Mouse (Mus musculus) CH12.LX (cell line): Measurements from ENCODE around the gene Scn3b. TPM values are rescaled to one million over a fixed set of nuclear protein-coding genes. Genes with fewer than 3 reads are reported as not detected.
A peak's percentile ranks its signal among the peaks of the same experiment; 100 is the strongest.

Experiments used
- DNase-seq: peaks from one replicate; pipeline ENCODE4 v3.0.0-alpha.2; 2013; ENCODE audit errors: extremely low read depth
- H3K27ac ChIP-seq: 2 replicates; pipeline ENCODE4 v1.5.1; 2012; ENCODE audit warnings: low read depth, mild to moderate bottlenecking, control low read depth, moderate library complexity; ENCODE audit not compliant: insufficient read depth
- H3K27me3 ChIP-seq: replicated peaks from 2 replicates; pipeline ENCODE3; 2012; ENCODE audit warnings: inconsistent platforms
- H3K36me3 ChIP-seq, 2 experiments: replicated peaks in 1 of 2; 2 replicates each; pipeline versions ENCODE3 to v1.6.1; 2012; ENCODE audit warnings: inconsistent platforms in 1 of 2, low read length in 1 of 2, mild to moderate bottlenecking in 1 of 2, mixed read lengths in 1 of 2, moderate library complexity in 1 of 2; ENCODE audit not compliant: control insufficient read depth in 1 of 2, insufficient read depth in 1 of 2
- H3K4me1 ChIP-seq, 2 experiments: 2 replicates each; pipeline ENCODE4 v1.6.1; 2012; ENCODE audit warnings: inconsistent platforms in 1 of 2, moderate library complexity in 1 of 2; ENCODE audit not compliant: insufficient read depth in 2 of 2, control insufficient read depth in 1 of 2
- H3K4me2 ChIP-seq: 2 replicates; pipeline ENCODE4 v1.6.1; 2012; ENCODE audit warnings: low read depth, mild to moderate bottlenecking, control low read depth; ENCODE audit not compliant: poor library complexity, insufficient read depth, severe bottlenecking
- H3K4me3 ChIP-seq, 3 experiments: fragments of 150-350 bp in 1 of 3; sonication (generic) in 1 of 3; replicated peaks in 1 of 3; 2 replicates each; pipeline versions ENCODE3 to v1.5.1; 2011 to 2012; ENCODE audit warnings: low read depth in 2 of 3, low read length in 2 of 3, mild to moderate bottlenecking in 2 of 3, moderate library complexity in 2 of 3, control low read depth in 1 of 3, improper control_type of control experiment in 1 of 3, inconsistent platforms in 1 of 3, mixed read lengths in 1 of 3; ENCODE audit not compliant: poor library complexity in 1 of 3
- H3K79me2 ChIP-seq: replicated peaks from 2 replicates; pipeline ENCODE4 v1.6.1; 2012; ENCODE audit warnings: mild to moderate bottlenecking, moderate library complexity; ENCODE audit not compliant: control insufficient read depth, poor library complexity, insufficient read depth, severe bottlenecking; ENCODE audit errors: extremely low read depth
- H3K9ac ChIP-seq: 2 replicates; pipeline ENCODE4 v1.6.1; 2012; ENCODE audit warnings: low read depth, mild to moderate bottlenecking, control low read depth, moderate library complexity; ENCODE audit not compliant: insufficient read depth
- H3K9me3 ChIP-seq: replicated peaks from 2 replicates; pipeline ENCODE3; 2012; ENCODE audit warnings: low read length, inconsistent platforms, mixed read lengths
- CHD1 ChIP-seq: IDR thresholded peaks from 2 replicates; pipeline ENCODE4 v1.6.1; 2012; ENCODE audit warnings: low read depth, low read length, improper control_type of control experiment, inconsistent platforms
- E2F4 ChIP-seq: IDR thresholded peaks from 2 replicates; pipeline ENCODE4 v1.6.1; 2011; ENCODE audit warnings: low read depth, low read length, improper control_type of control experiment; ENCODE audit not compliant: insufficient replicate concordance
- ELF1 ChIP-seq: IDR thresholded peaks from 2 replicates; pipeline ENCODE4 v1.6.1; 2014; ENCODE audit warnings: low read depth, mild to moderate bottlenecking, inconsistent platforms, low read length, improper control_type of control experiment
- KAT2A ChIP-seq: IDR thresholded peaks from 2 replicates; pipeline ENCODE4 v1.6.1; 2012; ENCODE audit warnings: low read length, improper control_type of control experiment, inconsistent platforms; ENCODE audit not compliant: insufficient replicate concordance
- MAX ChIP-seq: IDR thresholded peaks from 2 replicates; pipeline ENCODE4 v1.6.1; 2011; ENCODE audit warnings: low read length, improper control_type of control experiment
- MEF2A ChIP-seq: IDR thresholded peaks from 2 replicates; pipeline ENCODE4 v1.6.1; 2014; ENCODE audit warnings: low read depth, mild to moderate bottlenecking, inconsistent platforms, low read length, improper control_type of control experiment, borderline replicate concordance
- POLR2A ChIP-seq: IDR thresholded peaks from 2 replicates; pipeline ENCODE4 v1.6.1; 2011; ENCODE audit warnings: low read depth, mild to moderate bottlenecking, improper control_type of control experiment, low read length
- POLR2AphosphoS2 ChIP-seq: IDR thresholded peaks from 2 replicates; pipeline ENCODE4 v1.6.1; 2011; ENCODE audit warnings: low read depth, low read length, improper control_type of control experiment
- RAD21 ChIP-seq: IDR thresholded peaks from 2 replicates; pipeline ENCODE4 v1.6.1; 2011; ENCODE audit warnings: low read depth, mild to moderate bottlenecking, low read length, improper control_type of control experiment, moderate library complexity
- RCOR1 ChIP-seq: conservative IDR thresholded peaks from 2 replicates; pipeline ENCODE4 v1.6.1; 2012; ENCODE audit warnings: low read depth, mild to moderate bottlenecking, inconsistent platforms, low read length, improper control_type of control experiment
- SMC3 ChIP-seq: IDR thresholded peaks from 2 replicates; pipeline ENCODE4 v1.6.1; 2011; ENCODE audit warnings: low read depth, low read length, improper control_type of control experiment
- TBP ChIP-seq: conservative IDR thresholded peaks from 2 replicates; pipeline ENCODE4 v1.6.1; 2011; ENCODE audit warnings: low read depth, low read length, improper control_type of control experiment
- dilution Hi-C: fragments of 300-500 bp; cut with MboI; formaldehyde crosslinking; loops from 2 replicates; pipeline ENCODE4 v1.14.3; 2020; ENCODE audit warnings: low sequenced_read_pairs; ENCODE audit not compliant: extremely low pct_unique_long_range_greater_than_20kb, extremely low pct_ligation_motif_present
- in situ Hi-C: fragments of 300-500 bp; cut with MboI; formaldehyde crosslinking; loops from 3 replicates; pipeline ENCODE4 v1.14.3; 2019; ENCODE audit warnings: low sequenced_read_pairs, low pct_ligation_motif_present, low pct_unique_long_range_greater_than_20kb, mixed read lengths
- polyA plus RNA-seq: library from polyadenylated mRNA; unstranded; fragments of >175 nt; gene quantifications from 2 replicates; pipeline ENCODE4 v1.2.1, GENCODE M21; 2012; ENCODE audit warnings: low read depth; ENCODE audit not compliant: insufficient read length
- total RNA-seq, 2 experiments: library from RNA; depleted of rRNA; stranded (reverse); fragments of 300-350 nt in 1 of 2; fragments of >200 nt in 1 of 2; gene quantifications; 2 replicates each; pipeline ENCODE4 v1.2.3; 2012 to 2014

Scn3b gene
- total and polyA plus RNA-seq, 3 experiments: 0.08 to 0.34 TPM; not detected in 1

GRCm38 (mm10) chr9:40241951-40242888 lies 26.8 kb upstream of the Scn3b start:
- H3K27ac ChIP-seq: no peak overlapping the region
- H3K4me2 ChIP-seq: peak overlapping the region; percentile 44
- in situ Hi-C loops: loop anchor here (25.0 kb wide), 1 partner anchor 345 kb away; no protein-coding TSS in a partner anchor
- no peaks in the 10 kb centered on the region for H3K79me2 ChIP-seq
- H3K4me3 ChIP-seq: no peak overlapping the region
- H3K27me3 ChIP-seq: no peaks in the 10 kb centered on the region
- no peaks in the 10 kb centered on the region; a peak in 1 of 4 replicates for H3K4me1 ChIP-seq
- H3K9me3 ChIP-seq: no peaks in the 10 kb centered on the region
- TF ChIP-seq TBP: no peak
- no peak for TF ChIP-seq E2F4
- TF ChIP-seq RCOR1: no peak
- no peak for TF ChIP-seq MAX
- no peak for TF ChIP-seq KAT2A
- TF ChIP-seq POLR2A: no peak
- no peak for TF ChIP-seq ELF1
- no peak for TF ChIP-seq RAD21
- no peak for TF ChIP-seq MEF2A
- TF ChIP-seq POLR2AphosphoS2: no peak
- TF ChIP-seq CHD1: no peak
- TF ChIP-seq, all 38 proteins: peak for 0
- Histone ChIP-seq H3K9ac (no peak overlapping the region), H3K36me3 (no peaks in the 10 kb centered on the region)
- DNase-seq: no peak
- dilution Hi-C loops: no loop called here

GRCm38 (mm10) chr9:40245466-40245865 lies 23.6 kb upstream of the Scn3b start:
- no peak overlapping the region for H3K9ac ChIP-seq
- H3K4me2 ChIP-seq: no peak overlapping the region
- dilution Hi-C loops: no loop called here
- H3K79me2 ChIP-seq: no peaks in the 10 kb centered on the region
- no peak for DNase-seq
- peaks cover 4% of the 10 kb centered on the region for H3K9me3 ChIP-seq
- H3K4me3 ChIP-seq: no peak overlapping the region
- TF ChIP-seq RAD21 (no peak), ELF1 (no peak), SMC3 (no peak)
- no peaks in the 10 kb centered on the region; a peak in 1 of 4 replicates for H3K4me1 ChIP-seq
- H3K27me3 ChIP-seq: no peaks in the 10 kb centered on the region
- H3K36me3 ChIP-seq: no peaks in the 10 kb centered on the region
- no peak overlapping the region for H3K27ac ChIP-seq
- in situ Hi-C loops: loop anchor here (25.0 kb wide), 1 partner anchor 342 kb away; no protein-coding TSS in a partner anchor
